Mouse (Mus musculus): Measurements from ENCODE around the gene Srgap3. TPM values are rescaled to one million over a fixed set of nuclear protein-coding genes. Genes with fewer than 3 reads are reported as not detected.

Srgap3 gene
- polyA plus RNA-seq, 1 experiment from 2014 or later = 31.4 TPM

- no peak for ATAC-seq
- H3K9ac ChIP-seq (ENCODE audit: low read length) = no peak overlapping the region
- no peak overlapping the region for H3K4me3 ChIP-seq (ENCODE audit: low read depth, low read length)
- peaks cover 7% of the 10 kb centered on the region; the same call in 1 of the 2 replicates for H3K36me3 ChIP-seq (ENCODE audit: control insufficient read depth, insufficient read depth, low read length)
- peak; percentile 39 for DNase-seq (ENCODE audit: low spot score)
- no peaks in the 10 kb centered on the region for H3K27me3 ChIP-seq (replicated peaks; ENCODE audit: control insufficient read depth, insufficient read depth, low read length)
- no peaks in the 10 kb centered on the region for H3K9me3 ChIP-seq (replicated peaks; ENCODE audit: control insufficient read depth, low read length)
- peaks cover 57% of the 10 kb centered on the region for H3K4me1 ChIP-seq (ENCODE audit: control insufficient read depth, insufficient read depth, low read length)
- H3K4me2 ChIP-seq (ENCODE audit: low read length) = no peak overlapping the region
- WGBS = 65% methylated on average over 11 of the region's 11 CpGs
- peak overlapping the region; percentile 48; the same call in 1 of the 2 replicates for H3K27ac ChIP-seq (ENCODE audit: low read depth, low read length)
These were observed 21.7 kb downstream of the Srgap3 start for GRCm38 (mm10) chr6:112925234-112925975.

GRCm38 (mm10) chr6:112924606-112925141, 22.4 kb downstream of the Srgap3 start:
- peaks cover 7% of the 10 kb centered on the region; the same call in 1 of the 2 replicates for H3K36me3 ChIP-seq (ENCODE audit: control insufficient read depth, insufficient read depth, low read length)
- WGBS = 71% methylated on average over 13 of the region's 13 CpGs
- H3K9ac ChIP-seq (ENCODE audit: low read length) = no peak overlapping the region
- peak overlapping the region; percentile 48; the same call in 1 of the 2 replicates for H3K27ac ChIP-seq (ENCODE audit: low read depth, low read length)
- H3K4me3 ChIP-seq (ENCODE audit: low read depth, low read length) = no peak overlapping the region
- H3K27me3 ChIP-seq (replicated peaks; ENCODE audit: control insufficient read depth, insufficient read depth, low read length) = no peaks in the 10 kb centered on the region
- no peak overlapping the region for H3K4me2 ChIP-seq (ENCODE audit: low read length)
- peaks cover 53% of the 10 kb centered on the region for H3K4me1 ChIP-seq (ENCODE audit: control insufficient read depth, insufficient read depth, low read length)
- DNase-seq (ENCODE audit: low spot score) (peak; percentile 30), ATAC-seq (no peak)
- no peaks in the 10 kb centered on the region for H3K9me3 ChIP-seq (replicated peaks; ENCODE audit: control insufficient read depth, low read length)

- ATAC-seq (no peak), DNase-seq (ENCODE audit: low spot score) (no peak)
- 83% methylated on average over 8 of the region's 8 CpGs for WGBS
- H3K4me3 ChIP-seq (ENCODE audit: low read depth, low read length) = no peak overlapping the region
- no peaks in the 10 kb centered on the region for H3K27me3 ChIP-seq (replicated peaks; ENCODE audit: control insufficient read depth, insufficient read depth, low read length)
- H3K9me3 ChIP-seq (replicated peaks; ENCODE audit: control insufficient read depth, low read length) = no peaks in the 10 kb centered on the region
- H3K27ac ChIP-seq (ENCODE audit: low read depth, low read length) = no peak overlapping the region
- peaks cover 22% of the 10 kb centered on the region; the same call in 1 of the 2 replicates for H3K36me3 ChIP-seq (ENCODE audit: control insufficient read depth, insufficient read depth, low read length)
- peaks cover 17% of the 10 kb centered on the region for H3K4me1 ChIP-seq (ENCODE audit: control insufficient read depth, insufficient read depth, low read length)
- no peak overlapping the region for H3K4me2 ChIP-seq (ENCODE audit: low read length)
- H3K9ac ChIP-seq (ENCODE audit: low read length) = no peak overlapping the region
These were observed 26.4 kb downstream of the Srgap3 start for GRCm38 (mm10) chr6:112920619-112921195.

- ATAC-seq (no peak), DNase-seq (ENCODE audit: low spot score) (no peak)
- peaks cover 4% of the 10 kb centered on the region; the same call in 1 of the 2 replicates for H3K4me1 ChIP-seq (ENCODE audit: control insufficient read depth, insufficient read depth, low read length)
- H3K9ac ChIP-seq (ENCODE audit: low read length) = no peak overlapping the region
- no peaks in the 10 kb centered on the region for H3K27me3 ChIP-seq (replicated peaks; ENCODE audit: control insufficient read depth, insufficient read depth, low read length)
- peaks cover 21% of the 10 kb centered on the region; the same call in 1 of the 2 replicates for H3K36me3 ChIP-seq (ENCODE audit: control insufficient read depth, insufficient read depth, low read length)
- H3K4me3 ChIP-seq (ENCODE audit: low read depth, low read length) = no peak overlapping the region
- no peak overlapping the region for H3K4me2 ChIP-seq (ENCODE audit: low read length)
- H3K9me3 ChIP-seq (replicated peaks; ENCODE audit: control insufficient read depth, low read length) = no peaks in the 10 kb centered on the region
- no peak overlapping the region for H3K27ac ChIP-seq (ENCODE audit: low read depth, low read length)
- 94% methylated on average over 8 of the region's 8 CpGs for WGBS
These were observed 29.3 kb downstream of the Srgap3 start for GRCm38 (mm10) chr6:112917717-112918116.

GRCm38 (mm10) chr6:112916243-112916642, 30.8 kb downstream of the Srgap3 start:
- ATAC-seq = no peak
- Histone ChIP-seq H3K36me3 (ENCODE audit: control insufficient read depth, insufficient read depth, low read length) (peaks cover 18% of the 10 kb centered on the region; the same call in 1 of the 2 replicates), H3K4me1 (ENCODE audit: control insufficient read depth, insufficient read depth, low read length) (peaks cover 3% of the 10 kb centered on the region; the same call in 1 of the 2 replicates), H3K9ac (ENCODE audit: low read length) (no peak overlapping the region), H3K27me3 (replicated peaks; ENCODE audit: control insufficient read depth, insufficient read depth, low read length) (no peaks in the 10 kb centered on the region), H3K4me2 (ENCODE audit: low read length) (no peak overlapping the region), H3K9me3 (replicated peaks; ENCODE audit: control insufficient read depth, low read length) (no peaks in the 10 kb centered on the region), H3K4me3 (ENCODE audit: low read depth, low read length) (no peak overlapping the region), H3K27ac (ENCODE audit: low read depth, low read length) (no peak overlapping the region)
- WGBS = 95% methylated on average over 2 of the region's 2 CpGs
- no peak for DNase-seq (ENCODE audit: low spot score)

GRCm38 (mm10) chr6:112912552-112912951, 34.5 kb downstream of the Srgap3 start:
- Histone ChIP-seq H3K27ac (ENCODE audit: low read depth, low read length) (no peak overlapping the region), H3K4me1 (ENCODE audit: control insufficient read depth, insufficient read depth, low read length) (no peaks in the 10 kb centered on the region), H3K4me3 (ENCODE audit: low read depth, low read length) (no peak overlapping the region), H3K27me3 (replicated peaks; ENCODE audit: control insufficient read depth, insufficient read depth, low read length) (no peaks in the 10 kb centered on the region), H3K9me3 (replicated peaks; ENCODE audit: control insufficient read depth, low read length) (no peaks in the 10 kb centered on the region), H3K36me3 (ENCODE audit: control insufficient read depth, insufficient read depth, low read length) (peaks cover 13% of the 10 kb centered on the region; the same call in 1 of the 2 replicates), H3K4me2 (ENCODE audit: low read length) (no peak overlapping the region), H3K9ac (ENCODE audit: low read length) (no peak overlapping the region)
- 94% methylated on average over 5 of the region's 5 CpGs for WGBS
- DNase-seq (ENCODE audit: low spot score) (no peak), ATAC-seq (no peak)

GRCm38 (mm10) chr6:112909711-112910110, 37.4 kb downstream of the Srgap3 start:
- no peaks in the 10 kb centered on the region for H3K27me3 ChIP-seq (replicated peaks; ENCODE audit: control insufficient read depth, insufficient read depth, low read length)
- H3K36me3 ChIP-seq (ENCODE audit: control insufficient read depth, insufficient read depth, low read length) = peaks cover 3% of the 10 kb centered on the region; the same call in 1 of the 2 replicates
- no peak overlapping the region for H3K4me2 ChIP-seq (ENCODE audit: low read length)
- DNase-seq (ENCODE audit: low spot score) (no peak), ATAC-seq (no peak)
- no peaks in the 10 kb centered on the region for H3K4me1 ChIP-seq (ENCODE audit: control insufficient read depth, insufficient read depth, low read length)
- H3K9ac ChIP-seq (ENCODE audit: low read length) = no peak overlapping the region
- no peaks in the 10 kb centered on the region for H3K9me3 ChIP-seq (replicated peaks; ENCODE audit: control insufficient read depth, low read length)
- no peak overlapping the region for H3K4me3 ChIP-seq (ENCODE audit: low read depth, low read length)
- no peak overlapping the region for H3K27ac ChIP-seq (ENCODE audit: low read depth, low read length)
- WGBS = 88% methylated on average over 2 of the region's 2 CpGs

GRCm38 (mm10) chr6:112907887-112908584, 39.0 kb downstream of the Srgap3 start:
- H3K4me1 ChIP-seq (ENCODE audit: control insufficient read depth, insufficient read depth, low read length) = peaks cover 10% of the 10 kb centered on the region

More at GRCm38 (mm10) chr6:112907887-112908584, 39.0 kb downstream of the Srgap3 start:
- H3K27me3 ChIP-seq (replicated peaks; ENCODE audit: control insufficient read depth, insufficient read depth, low read length) = no peaks in the 10 kb centered on the region
- 85% methylated on average over 8 of the region's 8 CpGs for WGBS
- H3K4me3 ChIP-seq (ENCODE audit: low read depth, low read length) = no peak overlapping the region
- no peak overlapping the region for H3K4me2 ChIP-seq (ENCODE audit: low read length)
- H3K9ac ChIP-seq (ENCODE audit: low read length) = no peak overlapping the region
- no peak for ATAC-seq
- no peaks in the 10 kb centered on the region for H3K9me3 ChIP-seq (replicated peaks; ENCODE audit: control insufficient read depth, low read length)
- peaks cover 3% of the 10 kb centered on the region; the same call in 1 of the 2 replicates for H3K36me3 ChIP-seq (ENCODE audit: control insufficient read depth, insufficient read depth, low read length)
- no peak for DNase-seq (ENCODE audit: low spot score)
- H3K27ac ChIP-seq (ENCODE audit: low read depth, low read length) = no peak overlapping the region

All from forebrain, embryonic 14.5 days (tissue).